Mouse (Mus musculus) layer of hippocampus, postnatal 14 days (tissue): ENCODE measurements around the gene Clca4a. TPM values are rescaled to one million over a fixed set of nuclear protein-coding genes. Genes with fewer than 3 reads are reported as not detected.
A peak's percentile ranks its signal among the peaks of the same experiment; 100 is the strongest.
"Not testable (repeated sequence)": the region's sequence is repeated elsewhere in the genome, so short reads cannot be mapped to it uniquely, and the experiment has no call there.

Source experiments
- DNase-seq, 2 experiments: peaks; one replicate each; pipeline ENCODE4 v3.0.0; 2021 to 2022; ENCODE audit warnings: low spot score in 2 of 2, mixed read lengths in 1 of 2
- long read RNA-seq, 2 experiments: library from polyadenylated mRNA; stranded (forward); transcript quantifications; one replicate each; pipeline ENCODE4 v2.0.0; 2021
- total RNA-seq, 2 experiments: library from RNA; stranded (reverse); gene quantifications; 2 replicates each; pipeline ENCODE4 v1.2.3; 2021

Gene Clca4a
- not detected for total RNA-seq
- long read RNA-seq, experiment 1: 0 reads
- long read RNA-seq, experiment 2, partial matches to known transcripts: 0 of 1 reads
- long read RNA-seq, experiment 2, other reads (novel, unspliced or antisense): 1 of 1 reads

DNA sequence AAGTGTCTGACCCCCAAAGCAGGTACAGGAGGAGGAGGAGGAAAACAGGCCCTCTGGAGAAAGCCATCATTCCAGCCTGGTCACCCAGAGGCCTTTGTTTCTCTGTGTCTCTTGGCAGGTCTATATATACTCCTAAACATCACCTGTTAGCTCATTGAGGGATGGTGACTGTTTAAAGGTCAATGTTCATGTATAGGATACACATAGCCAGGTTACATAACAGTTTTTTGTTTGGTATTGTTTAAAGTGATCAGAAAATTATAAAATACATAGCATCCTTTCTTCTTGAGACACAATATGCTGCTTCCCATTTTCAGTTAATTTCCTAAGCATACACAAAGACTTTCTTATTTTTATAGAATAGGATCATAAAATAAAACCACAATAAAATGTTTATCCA lies at the start of gene Clca4a:
TSS of gene Clca4a (minus strand) at position 101 of the 400 bp plus-strand sequence.
- DNase-seq: no peak

DNA sequence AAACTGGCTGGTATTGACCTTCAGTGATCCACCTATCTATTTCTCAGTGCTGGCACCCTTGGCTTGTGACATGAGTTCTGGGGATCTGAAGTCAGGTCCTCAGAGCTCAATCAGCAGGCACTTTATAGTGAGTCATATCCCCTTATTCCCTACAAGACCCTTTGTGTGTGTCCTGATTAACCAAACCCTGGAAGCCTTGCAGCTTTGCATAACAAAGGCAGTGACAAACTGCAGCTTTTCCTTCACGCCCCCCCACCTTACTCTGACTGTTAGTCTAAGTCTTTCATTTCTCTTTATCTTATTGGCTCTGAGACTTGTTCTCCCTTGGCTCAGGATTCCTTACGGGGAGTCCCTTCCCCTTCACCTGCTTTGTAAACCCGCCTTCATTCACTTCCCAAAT lies 43.0 kb upstream of the Clca4a start:
- no peak for DNase-seq

DNA sequence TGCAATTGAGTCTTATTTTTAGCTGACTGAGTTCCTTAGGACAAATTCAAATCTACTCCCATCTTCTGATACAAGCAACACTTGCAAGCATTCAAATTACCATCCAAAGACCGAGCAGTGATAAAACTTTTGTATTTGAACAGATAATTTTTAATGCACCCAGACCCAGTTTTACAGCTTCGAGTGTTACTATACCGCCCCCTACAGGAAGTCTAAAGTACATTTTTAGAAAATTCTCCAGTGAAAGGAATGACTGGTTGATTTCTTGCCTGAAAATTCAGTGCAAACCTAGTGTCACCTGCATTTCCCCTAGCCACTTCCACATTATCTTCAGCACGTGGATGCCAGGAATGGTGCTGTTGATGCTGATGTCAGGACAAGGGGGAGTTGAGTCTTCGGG lies 29.6 kb upstream of the Clca4a start:
- DNase-seq: peak in 1 of 2 experiments; percentile 13

DNA sequence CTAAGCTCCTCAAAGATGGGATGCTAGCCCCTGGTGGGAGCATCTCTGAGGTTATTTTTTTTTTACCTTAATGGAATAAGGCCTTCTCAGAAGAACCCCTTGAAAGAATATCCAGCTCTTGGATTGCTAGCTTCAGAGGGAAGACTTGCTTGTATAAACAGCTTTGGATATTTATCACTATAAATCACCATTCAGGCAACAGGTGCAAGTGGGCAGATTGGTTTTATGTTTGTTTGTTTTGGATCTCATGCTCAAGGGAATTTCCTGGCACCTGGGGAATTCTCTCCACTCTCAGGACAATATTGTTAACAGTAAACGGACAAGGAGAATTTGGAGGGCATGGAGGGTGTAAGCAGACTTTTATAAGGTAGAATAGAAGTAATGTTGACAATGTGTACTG lies 26.1 kb upstream of the Clca4a start:
- no peak for DNase-seq

DNA sequence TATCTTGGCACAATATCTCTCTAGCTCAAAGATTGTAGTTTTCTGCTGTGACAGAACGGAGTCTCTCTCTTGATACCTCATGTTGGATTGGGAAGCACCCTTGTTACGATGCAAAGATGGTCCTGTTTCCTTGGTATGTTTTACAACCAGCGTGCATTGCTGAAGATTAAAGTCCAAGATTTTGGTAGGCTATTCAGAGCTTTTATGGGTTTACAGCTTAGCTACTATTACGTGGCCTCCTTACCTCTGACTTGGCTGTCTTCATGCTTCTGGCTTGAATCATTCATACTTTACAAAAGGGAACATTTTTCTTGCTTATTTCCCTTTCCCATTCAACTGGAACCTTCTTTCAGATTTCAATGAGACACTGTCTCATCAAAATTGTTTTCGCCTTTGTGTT lies 18.2 kb upstream of the Clca4a start:
- DNase-seq: no peak

DNA sequence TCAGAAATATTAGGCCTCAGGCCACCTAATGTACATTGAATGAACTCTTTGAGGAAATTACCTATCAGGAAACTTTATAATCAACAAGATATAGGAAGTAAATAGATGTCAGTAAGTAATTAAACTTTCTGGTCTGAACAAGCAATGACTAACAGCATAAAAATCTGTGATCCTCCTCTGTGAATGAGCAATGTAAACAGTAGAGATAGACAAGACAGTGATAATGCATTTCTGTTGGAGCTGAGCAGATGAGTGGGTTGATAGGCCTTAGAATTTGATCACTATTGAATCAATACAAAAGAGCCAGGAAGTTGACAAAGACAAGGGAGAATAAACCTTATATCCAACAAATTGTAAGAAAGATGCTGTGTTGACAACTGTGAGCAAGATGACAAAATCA lies 17.8 kb upstream of the Clca4a start:
- DNase-seq: no peak

DNA sequence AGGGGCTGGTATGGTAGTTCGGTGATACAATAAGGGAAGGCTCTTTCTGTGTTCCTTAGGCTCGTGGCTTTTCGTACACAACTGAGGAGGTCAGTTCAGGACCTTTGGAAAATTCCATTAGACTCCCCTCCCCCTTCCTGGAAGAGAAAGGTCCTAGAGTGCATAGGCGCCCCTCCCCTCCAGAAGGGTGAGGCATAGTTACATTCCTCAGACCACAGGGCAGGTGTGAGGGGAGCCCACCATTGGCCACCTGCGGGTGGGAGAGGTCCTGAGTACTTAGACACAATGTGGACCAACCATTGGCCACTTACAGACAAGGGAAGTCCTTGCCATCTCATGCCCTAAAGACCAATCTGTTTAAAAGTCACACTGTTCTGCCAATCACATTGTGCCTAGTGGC lies 11.0 kb upstream of the Clca4a start:
- no peak for DNase-seq

DNA sequence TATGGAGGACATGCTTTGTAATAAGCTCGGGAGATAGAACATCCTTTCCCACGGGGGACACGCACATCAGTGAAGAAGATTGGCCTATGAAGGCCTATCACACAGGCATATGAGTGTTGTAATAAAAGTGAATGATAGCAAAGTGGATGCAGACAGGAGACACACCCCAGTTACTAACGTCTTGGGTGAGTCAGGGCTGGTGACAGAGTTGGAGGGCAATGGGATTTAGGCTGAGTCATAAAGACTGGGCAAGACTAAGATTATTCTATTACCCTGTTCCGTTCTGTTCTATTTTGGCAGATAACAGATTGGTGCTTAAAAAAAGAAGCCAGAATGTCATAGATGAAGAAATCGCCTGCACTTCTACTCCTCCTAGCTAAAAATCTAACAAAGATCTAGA lies 5.7 kb upstream of the Clca4a start:
- DNase-seq: no peak

DNA sequence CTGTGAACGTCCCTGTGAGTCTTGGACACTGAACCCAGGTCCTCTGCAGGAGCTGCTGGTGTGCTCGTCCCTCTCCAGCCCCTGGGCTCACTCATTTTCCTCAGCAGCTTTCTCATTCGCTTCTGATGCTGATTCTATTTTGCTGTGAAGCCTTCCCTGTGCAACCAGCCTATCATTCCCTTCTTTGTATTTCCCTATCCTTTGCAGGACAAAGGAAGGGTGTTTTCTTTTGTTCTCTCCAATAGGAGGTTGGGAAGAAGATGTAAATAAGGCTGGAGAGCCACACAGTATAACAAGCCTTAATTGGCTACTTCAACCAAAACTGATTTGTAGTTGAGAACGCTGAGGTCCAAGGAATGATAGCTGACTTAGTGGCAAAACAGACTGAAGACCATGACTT lies 2.8 kb upstream of the Clca4a start:
- no peak for DNase-seq

DNA sequence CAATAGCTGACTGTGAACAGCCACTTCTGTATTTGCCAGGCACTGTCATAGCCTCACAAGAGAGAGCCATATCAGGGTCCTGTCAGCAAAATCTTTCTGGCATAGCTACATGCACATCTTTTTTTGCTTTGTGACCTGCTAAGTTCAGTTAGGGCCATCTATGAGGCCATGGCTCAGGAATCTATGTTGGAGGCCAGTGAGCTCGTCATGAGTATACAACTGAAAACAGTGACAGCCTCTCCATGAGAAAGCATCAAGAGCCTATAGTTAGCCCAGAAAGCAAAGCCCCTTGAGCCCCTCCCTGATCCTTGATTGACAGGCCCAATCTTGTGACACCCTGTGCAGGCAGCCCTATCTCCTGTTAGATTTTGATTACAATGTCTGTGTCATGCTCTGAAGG lies 1.2 kb upstream of the Clca4a start:
- no peak for DNase-seq

DNA sequence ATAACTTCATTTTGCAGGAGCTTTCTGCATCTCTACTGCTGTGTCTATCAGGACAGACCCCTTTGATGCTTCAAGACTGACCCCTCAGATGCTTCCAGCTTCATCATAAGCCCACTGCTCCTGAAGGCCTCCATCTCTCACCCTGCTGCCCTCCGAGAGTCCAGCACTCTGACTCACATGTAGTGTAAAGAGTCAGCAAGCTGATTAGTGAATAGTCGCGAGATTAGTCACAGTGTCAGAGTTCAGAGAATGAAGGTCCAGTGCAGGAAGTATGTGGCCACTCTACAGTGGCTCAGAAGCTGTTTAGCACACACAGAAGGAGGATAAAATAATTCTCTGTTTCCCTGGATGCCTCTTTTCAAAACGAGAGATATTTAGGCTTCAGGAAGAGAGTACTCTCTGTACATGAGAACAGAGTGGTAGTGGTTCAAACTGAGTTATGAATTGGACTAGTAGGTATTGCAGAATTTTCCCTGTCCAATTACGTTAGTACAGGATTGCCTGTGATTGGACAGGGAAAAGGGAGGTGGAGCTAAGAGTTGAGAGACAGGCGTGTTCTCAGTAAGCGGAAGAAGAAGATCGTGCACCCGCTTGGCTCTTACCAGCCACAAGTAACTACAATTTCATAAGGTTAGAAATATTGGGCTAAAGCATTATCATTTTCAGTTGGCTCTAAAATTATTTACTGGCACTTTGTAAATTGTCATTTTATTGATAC lies 3.1 kb downstream of the Clca4a start:
- DNase-seq: no peak

DNA sequence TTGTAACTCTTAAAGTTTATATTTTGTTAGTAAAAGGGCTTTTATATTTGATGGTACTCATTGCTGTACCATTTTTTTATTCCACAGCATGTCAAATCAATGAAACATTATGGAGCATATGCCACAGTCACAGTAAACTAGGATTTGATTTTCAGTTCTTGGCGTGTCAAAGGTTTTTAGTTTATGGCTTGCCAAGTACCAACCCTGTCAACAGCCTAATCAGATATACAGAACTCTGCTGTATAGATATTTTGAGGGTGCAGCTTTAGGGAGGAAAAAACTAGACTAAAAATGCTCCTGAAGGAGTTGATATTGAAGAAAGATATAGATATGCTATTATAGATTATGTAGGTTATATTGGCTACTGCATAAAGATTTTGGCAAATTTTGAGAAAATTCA lies 5.1 kb downstream of the Clca4a start:
- DNase-seq: no peak

DNA sequence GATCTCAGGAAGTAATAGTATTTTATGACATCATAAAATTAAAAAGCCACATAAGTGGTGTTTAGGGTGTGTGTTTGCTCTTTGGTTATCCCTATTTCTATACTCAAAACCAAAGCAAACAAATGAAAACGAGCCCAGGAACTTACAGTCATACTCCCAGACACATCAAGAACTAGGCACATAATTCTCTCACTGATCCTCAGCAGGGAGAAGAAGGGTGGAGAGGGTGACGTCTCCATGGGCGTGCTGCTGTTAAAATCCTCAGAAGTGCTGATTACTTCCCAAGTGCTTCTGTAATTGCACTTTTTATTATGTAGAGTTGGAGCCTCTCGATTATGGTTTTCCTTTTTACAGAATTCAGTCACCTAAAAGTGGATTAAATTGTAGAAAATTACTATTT lies 8.8 kb downstream of the Clca4a start:
- no peak for DNase-seq

DNA sequence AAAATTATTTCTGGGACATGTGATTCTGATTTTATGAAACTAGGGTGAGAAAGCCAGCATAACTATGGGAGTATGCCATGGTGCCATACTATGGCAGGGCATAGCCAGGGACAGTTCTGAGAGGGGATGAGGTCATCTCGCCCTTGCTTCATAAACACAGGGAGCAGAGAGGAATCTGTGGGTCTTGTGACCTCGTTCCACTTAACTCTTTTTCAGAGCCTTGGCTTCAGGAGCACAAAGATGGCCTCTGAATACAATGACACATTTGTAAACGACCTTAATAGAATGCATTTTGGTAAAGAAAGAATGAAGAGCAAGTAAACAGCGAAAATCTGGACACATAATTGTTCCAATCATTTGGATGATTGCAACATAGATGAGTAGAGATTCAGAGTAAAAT lies 24.0 kb downstream of the Clca4a start:
- no peak for DNase-seq

DNA sequence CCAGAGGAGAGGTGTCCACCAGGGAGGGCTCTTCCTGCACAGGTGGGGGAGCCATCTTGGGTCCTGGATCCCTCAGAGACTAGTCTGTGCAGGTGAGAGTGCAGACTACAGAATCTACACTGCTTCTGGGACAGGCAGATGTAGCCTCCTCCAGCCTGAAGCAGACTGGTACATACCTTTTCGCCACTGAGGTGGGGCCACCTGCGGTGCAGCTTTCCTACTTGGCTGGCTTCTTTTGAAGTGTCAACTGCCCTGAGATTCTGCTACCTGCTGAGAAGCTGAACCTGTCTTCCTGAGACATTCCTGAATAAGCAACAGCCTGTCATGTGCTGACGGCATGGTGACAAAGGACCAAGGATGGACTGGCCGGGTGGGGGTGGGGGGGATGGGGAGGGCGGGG lies 27.5 kb downstream of the Clca4a start:
- DNase-seq: not testable (repeated sequence)

DNA sequence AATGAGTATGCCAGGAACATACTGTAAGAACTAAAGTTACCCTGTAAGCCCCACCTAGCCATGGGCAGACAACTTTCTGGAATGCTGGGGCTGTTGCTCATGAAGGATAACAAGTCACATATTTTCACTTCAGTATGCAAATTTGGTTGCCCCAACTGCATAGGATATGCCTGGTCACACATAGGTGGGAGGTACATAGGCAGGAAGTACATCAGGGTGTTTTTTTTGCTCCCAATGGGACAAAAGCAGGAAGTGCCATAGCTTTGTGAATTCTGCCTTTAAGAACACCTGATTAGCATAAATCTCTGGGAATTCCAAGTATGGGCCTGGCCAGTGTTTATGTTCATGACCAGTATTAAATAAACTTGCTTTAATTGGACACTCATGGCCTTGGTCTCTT lies 41.2 kb downstream of the Clca4a start:
- DNase-seq: not testable (repeated sequence)

DNA sequence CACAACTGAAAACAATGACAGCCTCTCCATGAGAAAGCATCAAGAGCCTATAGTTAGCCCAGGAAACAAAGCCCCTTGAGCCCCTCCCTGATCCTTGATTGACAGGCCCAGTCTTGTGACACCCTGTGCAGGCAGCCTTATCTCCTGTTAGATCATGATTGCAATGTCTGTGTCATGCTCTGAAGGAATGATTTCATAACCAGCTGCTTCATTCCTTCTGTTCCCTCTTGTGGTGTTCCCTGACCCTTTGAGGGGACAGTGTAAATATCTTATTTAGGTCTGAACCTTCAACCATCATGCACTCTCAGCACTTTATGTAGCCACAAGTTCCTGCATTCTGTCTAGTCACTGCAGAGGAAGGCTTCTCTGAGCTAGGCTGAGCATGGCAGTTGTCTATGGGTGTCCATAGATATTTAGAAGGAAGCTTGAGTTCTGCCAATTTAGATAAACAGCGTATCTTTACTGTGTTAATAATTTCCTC lies 41.8 kb downstream of the Clca4a start:
- DNase-seq: no peak

DNA sequence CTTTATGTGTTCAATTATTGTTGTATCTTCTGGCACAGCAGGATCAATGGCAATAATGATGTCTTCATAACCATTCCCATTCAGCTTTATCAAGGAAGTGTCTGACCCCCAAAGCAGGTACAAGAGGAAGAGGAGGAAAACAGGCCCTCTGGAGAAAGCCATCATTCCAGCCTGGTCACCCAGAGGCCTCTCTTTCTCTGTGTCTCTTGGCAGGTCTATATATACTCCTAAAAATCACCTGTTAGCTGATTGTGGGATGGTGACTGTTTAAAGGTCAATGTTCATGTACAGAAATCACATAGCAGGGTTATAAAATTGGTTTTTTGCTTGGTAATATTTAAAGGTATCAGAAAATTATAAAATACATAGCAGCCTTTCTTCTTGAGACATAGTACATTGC lies 42.5 kb downstream of the Clca4a start, which contains the start of gene Clca4b:
TSS of gene Clca4b (minus strand) at position 195 of the 400 bp plus-strand sequence.
- DNase-seq: no peak

DNA sequence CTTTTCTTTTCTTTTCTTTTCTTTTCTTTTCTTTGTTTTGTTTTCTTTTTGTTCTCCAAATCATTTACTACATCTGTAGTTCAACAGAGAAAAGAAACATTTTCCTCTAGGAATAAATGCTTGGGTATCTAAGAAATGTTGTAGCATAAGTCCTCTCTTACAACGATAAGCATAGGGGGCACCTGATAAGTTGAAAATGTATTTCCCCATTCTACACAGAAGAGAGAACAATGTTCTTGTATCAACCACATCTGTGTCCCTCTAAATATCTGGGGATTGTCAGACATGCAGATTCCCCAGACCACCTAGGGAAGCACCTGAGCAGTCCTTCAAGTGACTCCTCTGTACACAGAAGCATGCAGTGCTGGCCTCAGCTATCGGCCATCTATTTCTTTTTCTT lies 60.8 kb downstream of the Clca4a start:
- DNase-seq: no peak
